Mouse (Mus musculus): ENCODE measurements at regions not wholly inside any gene's neighbourhood (a gene's known extent, or its start where the extent isn't known, plus 50 kb on each side); places are given as distances from the start of the nearest gene placed in this dataset.

GRCm38 (mm10) chr3:146337429-146337828 is 67.0 kb upstream of the Ssx2ip start:
- Histone ChIP-seq H3K9me3 (replicated peaks; ENCODE audit: low read length) (no peaks in the 10 kb centered on the region), H3K9ac (ENCODE audit: insufficient read depth, low read depth) (no peak overlapping the region), H3K4me3 (replicated peaks in 1 of 3; ENCODE audit: low read depth in 2 of 3, low read length in 2 of 3, poor library complexity in 1 of 3) (no peak overlapping the region), H3K36me3 (replicated peaks in 1 of 2; ENCODE audit: control insufficient read depth in 1 of 2, insufficient read depth in 1 of 2, low read length in 1 of 2) (no peaks in the 10 kb centered on the region), H3K27me3 (replicated peaks) (no peaks in the 10 kb centered on the region), H3K27ac (ENCODE audit: insufficient read depth, low read depth) (no peak overlapping the region), H3K4me2 (ENCODE audit: insufficient read depth, low read depth, poor library complexity, severe bottlenecking) (no peak overlapping the region), H3K79me2 (replicated peaks; ENCODE audit: control insufficient read depth, extremely low read depth, insufficient read depth, poor library complexity, severe bottlenecking) (no peaks in the 10 kb centered on the region), H3K4me1 (ENCODE audit: control insufficient read depth in 1 of 2, insufficient read depth in 2 of 2) (peaks cover 5 to 11% of the 10 kb centered on the region in 2 experiments)
- no peak for DNase-seq (ENCODE audit: extremely low read depth)
- TF ChIP-seq SMC3 (IDR thresholded peaks at IDR 0.05; ENCODE audit: low read depth, low read length) (no peak), ZC3H11A (IDR thresholded peaks at IDR 0.05; ENCODE audit: low read depth, low read length) (no peak), ETS1 (conservative IDR thresholded peaks at IDR 0.05; ENCODE audit: low read depth, low read length) (no peak), POLR2A (IDR thresholded peaks at IDR 0.05; ENCODE audit: low read depth, low read length) (no peak), MAZ (IDR thresholded peaks at IDR 0.05; ENCODE audit: low read depth, low read length) (no peak), E2F4 (IDR thresholded peaks at IDR 0.05; ENCODE audit: insufficient replicate concordance, low read depth, low read length) (no peak), HCFC1 (IDR thresholded peaks at IDR 0.05; ENCODE audit: low read depth, low read length) (no peak), MXI1 (IDR thresholded peaks at IDR 0.05; ENCODE audit: low read depth, low read length) (no peak), ZNF384 (IDR thresholded peaks at IDR 0.05; ENCODE audit: low read depth, low read length) (no peak), MAX (IDR thresholded peaks at IDR 0.05; ENCODE audit: low read length) (no peak)
- dilution Hi-C loops (cut with MboI; ENCODE audit: extremely low pct_ligation_motif_present, extremely low pct_unique_long_range_greater_than_20kb, low sequenced_read_pairs) = no loop called here
- in situ Hi-C loops (cut with MboI; ENCODE audit: low pct_ligation_motif_present, low pct_unique_long_range_greater_than_20kb, low sequenced_read_pairs) = no loop called here

GRCm38 (mm10) chr3:146337861-146338281 is 66.6 kb upstream of the Ssx2ip start:
- Histone ChIP-seq H3K27me3 (replicated peaks) (peaks cover 2% of the 10 kb centered on the region), H3K79me2 (replicated peaks; ENCODE audit: control insufficient read depth, extremely low read depth, insufficient read depth, poor library complexity, severe bottlenecking) (no peaks in the 10 kb centered on the region), H3K9ac (ENCODE audit: insufficient read depth, low read depth) (no peak overlapping the region), H3K4me1 (ENCODE audit: control insufficient read depth in 1 of 2, insufficient read depth in 2 of 2) (peaks cover 5 to 9% of the 10 kb centered on the region in 2 experiments), H3K4me2 (ENCODE audit: insufficient read depth, low read depth, poor library complexity, severe bottlenecking) (no peak overlapping the region), H3K9me3 (replicated peaks; ENCODE audit: low read length) (peaks cover 2% of the 10 kb centered on the region), H3K36me3 (replicated peaks in 1 of 2; ENCODE audit: control insufficient read depth in 1 of 2, insufficient read depth in 1 of 2, low read length in 1 of 2) (no peaks in the 10 kb centered on the region), H3K27ac (ENCODE audit: insufficient read depth, low read depth) (no peak overlapping the region), H3K4me3 (replicated peaks in 1 of 3; ENCODE audit: low read depth in 2 of 3, low read length in 2 of 3, poor library complexity in 1 of 3) (no peak overlapping the region)
- dilution Hi-C loops (cut with MboI; ENCODE audit: extremely low pct_ligation_motif_present, extremely low pct_unique_long_range_greater_than_20kb, low sequenced_read_pairs) = no loop called here
- no peak for DNase-seq (ENCODE audit: extremely low read depth)
- TF ChIP-seq MAX (IDR thresholded peaks at IDR 0.05; ENCODE audit: low read length) (no peak), RCOR1 (conservative IDR thresholded peaks at IDR 0.05; ENCODE audit: low read depth, low read length) (no peak), ELF1 (IDR thresholded peaks at IDR 0.05; ENCODE audit: low read depth, low read length) (no peak), MYC (IDR thresholded peaks at IDR 0.05; ENCODE audit: low read depth, low read length) (no peak), EP300 (IDR thresholded peaks at IDR 0.05; ENCODE audit: low read length) (no peak), ZKSCAN1 (IDR thresholded peaks at IDR 0.05; ENCODE audit: borderline replicate concordance, low read depth, low read length) (no peak), USF1 (IDR thresholded peaks at IDR 0.05; ENCODE audit: low read depth, low read length) (no peak), HCFC1 (IDR thresholded peaks at IDR 0.05; ENCODE audit: low read depth, low read length) (no peak), ZNF384 (IDR thresholded peaks at IDR 0.05; ENCODE audit: low read depth, low read length) (no peak)
- in situ Hi-C loops (cut with MboI; ENCODE audit: low pct_ligation_motif_present, low pct_unique_long_range_greater_than_20kb, low sequenced_read_pairs) = no loop called here
